Mouse (Mus musculus) hindlimb bud, embryonic 11.5 days (tissue): ENCODE results near the gene Dglucy.

Experiments used
- DNase-seq: peaks from one replicate; pipeline ENCODE4 v3.0.0-alpha.2; 2012; ENCODE audit warnings: low read depth, low spot score; ENCODE audit errors: extremely low spot score

Gene Dglucy

DNA sequence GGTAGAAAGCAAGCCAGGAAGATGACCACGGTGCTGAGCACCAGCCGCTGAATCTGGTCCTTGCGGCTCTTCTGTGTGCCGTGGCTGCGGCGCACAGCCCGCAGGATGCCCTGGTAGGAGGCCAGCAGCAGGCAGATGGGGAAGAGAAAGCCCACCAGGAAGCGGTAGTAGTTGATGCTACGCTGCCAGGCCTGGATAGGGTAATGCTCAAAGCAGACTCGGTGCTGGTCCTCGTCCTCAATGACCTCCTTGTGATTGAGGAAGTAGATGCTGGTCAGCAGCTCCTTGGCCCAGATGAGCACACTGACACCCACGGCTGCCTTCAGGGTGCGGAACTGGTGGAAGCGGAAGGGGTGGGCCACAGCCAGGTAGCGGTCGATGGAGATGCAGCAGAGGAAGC, 99.7 kb downstream of the Dglucy start:
- DNase-seq, result no peak

DNA sequence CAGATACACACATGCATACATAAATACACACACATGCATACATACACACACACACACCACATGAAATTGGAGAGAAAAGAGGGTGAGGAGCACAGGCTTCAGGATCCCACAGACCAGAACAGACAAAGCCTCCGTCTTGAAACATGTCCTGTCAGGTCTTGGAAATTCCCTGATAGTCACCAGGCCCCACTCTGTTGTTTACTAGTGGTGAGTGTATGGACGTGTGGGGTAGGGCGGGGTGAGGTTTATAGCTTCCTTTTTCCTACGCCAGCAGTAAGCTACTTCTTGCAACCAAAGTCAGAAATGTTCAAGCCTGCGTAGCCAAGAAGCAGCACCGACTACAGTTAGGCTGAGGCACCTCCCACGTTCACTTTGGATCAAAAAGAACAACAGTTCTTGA, 104.3 kb downstream of the Dglucy start:
- DNase-seq, result no peak

GRCm38 (mm10) chr12:100885585-100885984, 106.7 kb downstream of the Dglucy start:
- DNase-seq, result no peak

GRCm38 (mm10) chr12:100886877-100887276, 108.0 kb downstream of the Dglucy start:
- DNase-seq, result no peak

GRCm38 (mm10) chr12:100887801-100888258, 109.0 kb downstream of the Dglucy start:
- no peak for DNase-seq

DNA sequence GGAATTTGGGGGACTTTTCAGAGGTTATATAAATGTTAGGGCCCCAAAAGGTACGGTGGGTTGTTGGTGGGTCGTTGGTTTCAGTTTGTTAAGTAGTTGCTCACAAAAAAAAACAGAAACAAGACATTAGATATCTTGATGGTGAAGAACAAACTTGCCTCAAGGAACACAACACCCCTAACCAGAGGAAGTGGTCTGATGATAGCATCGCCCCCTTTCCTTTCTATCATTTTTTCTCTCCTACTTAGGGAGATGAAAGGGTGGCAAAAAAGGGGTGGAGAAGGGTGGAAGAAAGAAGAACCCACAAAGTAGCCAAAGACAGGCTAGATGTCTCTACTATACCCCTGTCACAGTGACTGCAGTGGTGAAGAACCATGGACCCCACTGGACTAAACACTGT, 111.7 kb downstream of the Dglucy start:
- DNase-seq, result no peak

DNA sequence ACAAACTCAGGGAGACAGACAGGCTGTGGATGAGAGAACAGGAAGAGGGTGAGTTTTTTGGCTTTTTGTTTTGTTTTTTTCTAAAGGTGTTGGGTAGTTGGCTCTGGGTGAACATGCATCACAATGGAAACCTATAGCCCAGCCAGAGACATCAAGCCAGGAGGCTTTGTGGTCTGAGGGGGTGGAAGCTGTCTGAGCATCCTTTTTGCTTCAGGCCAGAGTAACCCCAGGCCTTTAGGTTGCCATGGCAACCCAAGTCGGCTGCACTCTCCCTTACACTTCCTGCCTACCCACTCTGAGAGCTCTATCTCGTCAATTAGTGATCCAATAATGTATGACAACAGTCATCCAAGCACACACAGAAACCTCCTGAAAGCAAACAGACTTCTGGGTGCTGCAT, 116.6 kb downstream of the Dglucy start:
- no peak for DNase-seq

GRCm38 (mm10) chr12:100896661-100897060, 117.8 kb downstream of the Dglucy start:
- no peak for DNase-seq

DNA sequence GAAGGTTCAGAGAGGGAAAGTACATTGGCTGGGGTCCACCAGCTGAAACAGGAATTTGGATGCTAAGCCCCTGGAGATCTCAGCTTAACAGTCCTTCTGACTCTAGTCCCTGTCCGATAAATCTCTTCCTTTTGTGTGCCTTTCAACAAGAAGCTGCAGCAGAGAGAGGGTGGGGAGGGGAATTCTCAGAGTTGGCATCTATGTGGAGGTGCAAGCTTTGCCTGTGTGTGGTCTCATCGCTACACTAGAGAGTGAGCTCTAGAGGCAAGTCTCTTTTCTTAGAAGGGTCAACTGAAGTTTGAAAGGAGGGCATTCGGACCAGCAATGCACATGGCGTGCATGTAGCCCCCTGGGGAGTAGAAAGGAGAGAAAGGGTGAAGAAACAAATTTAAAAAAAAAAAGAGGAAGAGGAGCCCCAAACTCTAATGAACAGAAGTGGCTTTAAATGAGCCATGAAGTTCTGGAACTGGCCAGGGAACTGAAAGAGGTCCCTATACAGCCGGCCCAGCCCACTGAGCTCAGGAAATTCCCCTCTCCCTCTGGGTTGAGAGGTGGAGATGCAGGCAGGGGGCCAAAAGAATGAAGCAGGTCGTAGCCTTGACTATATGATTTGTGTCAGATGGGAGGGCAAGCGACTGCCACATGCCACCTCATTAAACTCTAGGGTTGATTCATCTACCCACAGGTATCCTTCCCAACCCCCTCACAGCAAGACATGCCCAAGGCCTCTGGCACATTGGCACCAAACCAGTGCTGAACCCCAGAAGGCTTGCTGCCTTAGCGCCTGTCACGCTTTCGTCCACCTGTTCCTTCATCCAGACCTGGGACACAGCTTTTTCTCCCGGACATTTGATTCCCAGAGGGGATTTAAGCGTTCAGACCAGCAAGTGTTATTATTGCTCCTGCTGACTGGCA, 119.1 kb downstream of the Dglucy start:
- DNase-seq, result no peak

GRCm38 (mm10) chr12:100899111-100899640, 120.3 kb downstream of the Dglucy start:
- no peak for DNase-seq

GRCm38 (mm10) chr12:100900901-100901300, 122.0 kb downstream of the Dglucy start:
- DNase-seq, result no peak

DNA sequence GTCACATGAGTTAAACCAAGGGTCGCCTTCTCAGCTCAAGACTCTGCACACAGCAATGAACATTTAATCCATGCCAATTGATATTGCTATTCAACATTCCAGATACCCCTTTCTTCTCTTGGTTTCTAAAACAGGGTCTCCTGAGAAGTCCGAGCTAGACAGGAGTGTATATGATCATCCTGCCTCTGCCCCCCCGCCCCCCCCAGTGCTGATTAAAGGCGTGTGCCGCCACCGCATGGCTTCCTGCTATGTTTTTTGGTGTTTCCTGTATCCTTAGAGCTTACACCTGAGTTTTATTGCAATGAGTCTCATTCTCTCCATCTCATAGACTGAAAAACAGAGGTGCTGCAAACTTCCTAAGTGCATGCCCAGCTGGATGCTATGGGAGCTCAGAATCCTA, 122.5 kb downstream of the Dglucy start:
- DNase-seq, result no peak

- DNase-seq, result no peak
These were observed 124.9 kb downstream of the Dglucy start for GRCm38 (mm10) chr12:100903761-100904160.

DNA sequence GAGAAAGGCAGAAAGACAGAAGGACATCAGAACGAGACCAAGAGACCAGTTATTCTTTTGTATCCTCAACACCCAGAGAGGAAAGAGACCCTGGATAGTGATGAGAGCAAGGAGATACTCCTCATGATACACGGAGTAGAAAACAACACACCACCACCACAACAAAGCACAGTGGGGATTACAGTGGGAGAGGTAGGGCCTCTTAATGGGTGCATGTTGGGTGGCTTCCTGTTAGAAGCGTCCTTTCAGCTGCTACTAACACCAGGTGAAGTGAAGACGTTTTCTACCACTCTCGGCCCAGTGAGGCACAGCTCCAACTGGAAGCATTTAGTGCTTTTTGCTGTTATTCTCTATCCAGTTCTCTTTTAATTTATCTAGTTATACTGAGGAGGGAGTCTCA, 128.0 kb downstream of the Dglucy start:
- no peak for DNase-seq

DNA sequence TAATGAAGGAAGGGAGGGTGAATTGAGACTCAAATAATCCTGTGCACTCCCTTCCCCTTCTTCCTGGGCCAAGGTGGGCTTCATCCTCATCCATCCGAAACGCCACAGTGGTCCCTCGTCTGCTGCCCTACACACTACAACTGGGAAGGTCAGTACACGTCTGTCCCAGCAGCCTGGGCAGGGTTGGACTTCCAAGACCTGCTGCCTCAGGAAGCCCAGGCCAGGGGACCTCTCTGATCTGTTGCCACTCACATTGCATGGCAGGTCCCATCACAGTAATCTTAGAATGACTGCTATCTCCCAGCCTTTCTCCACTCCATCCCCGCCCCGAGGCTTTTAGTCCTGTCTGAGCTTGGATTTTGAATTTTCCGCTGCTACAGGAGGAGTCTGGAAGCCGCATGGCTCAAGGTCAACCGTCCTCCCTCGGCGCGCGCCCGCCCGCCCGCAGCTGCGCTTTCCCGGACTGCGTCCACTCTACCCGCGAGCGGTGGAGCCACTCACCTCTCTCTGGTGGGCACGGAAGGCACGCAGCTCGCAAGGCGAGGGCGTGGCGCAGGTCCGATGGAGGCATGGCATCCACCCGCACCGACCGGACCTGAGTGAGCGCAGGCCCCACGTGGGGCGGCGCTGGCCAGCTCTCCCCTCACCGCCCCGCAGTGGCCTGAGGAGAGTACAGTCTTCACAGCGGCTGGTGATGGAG, 128.9 kb downstream of the Dglucy start, which contains the start of gene Gpr68:
Gene Gpr68, minus strand, starts transcription at position 601 of the 700 bp plus-strand sequence.
- no peak for DNase-seq

- no peak for DNase-seq
These were observed 129.6 kb downstream of the Dglucy start for GRCm38 (mm10) chr12:100908298-100909034.

- no peak for DNase-seq
These were observed 130.9 kb downstream of the Dglucy start for GRCm38 (mm10) chr12:100909765-100910164.

GRCm38 (mm10) chr12:100910731-100911130, 131.9 kb downstream of the Dglucy start:
- no peak for DNase-seq

GRCm38 (mm10) chr12:100924646-100925339, 145.9 kb downstream of the Dglucy start:
- no peak for DNase-seq
